Mouse (Mus musculus) kidney, embryonic 14.5 days (tissue): ENCODE results near the gene Etv2. TPM values are rescaled to one million over a fixed set of nuclear protein-coding genes. Genes with fewer than 3 reads are reported as not detected.
A peak's percentile ranks its signal among the peaks of the same experiment; 100 is the strongest.

Experiments
- ATAC-seq: fragments of 200-750 bp; cut with Nextera tagmentation; 2 replicates; pipeline ENCODE4 v1.8.0; 2017; ENCODE audit warnings: moderate number of reproducible peaks, mild to moderate bottlenecking, moderate TSS enrichment, moderate library complexity; ENCODE audit not compliant: low FRiP score, low TSS enrichment
- H3K27ac ChIP-seq: fragments of 300-500 bp; sonication (generic); 2 replicates; pipeline ENCODE4 v1.5.1; 2014; ENCODE audit warnings: low read depth, mild to moderate bottlenecking, low read length, moderate library complexity, mixed read lengths
- H3K27me3 ChIP-seq: fragments of 300-500 bp; sonication (generic); 2 replicates; pipeline ENCODE4 v1.6.1; 2014; ENCODE audit warnings: mild to moderate bottlenecking, low read length; ENCODE audit not compliant: control insufficient read depth, insufficient read depth
- H3K36me3 ChIP-seq: fragments of 300-500 bp; sonication (generic); 2 replicates; pipeline ENCODE4 v1.6.1; 2014; ENCODE audit warnings: low read length, mixed read lengths; ENCODE audit not compliant: control insufficient read depth, insufficient read depth
- H3K4me1 ChIP-seq: fragments of 300-500 bp; sonication (generic); 2 replicates; pipeline ENCODE4 v1.6.1; 2014; ENCODE audit warnings: low read length, mixed read lengths; ENCODE audit not compliant: control insufficient read depth, insufficient read depth
- H3K4me2 ChIP-seq: fragments of 300-500 bp; sonication (generic); replicated peaks from 2 replicates; pipeline ENCODE4 v1.6.1; 2014; ENCODE audit warnings: low read depth, mild to moderate bottlenecking, low read length
- H3K4me3 ChIP-seq: fragments of 300-500 bp; sonication (generic); 2 replicates; pipeline ENCODE4 v1.5.1; 2014; ENCODE audit warnings: mild to moderate bottlenecking, low read length
- H3K9ac ChIP-seq: fragments of 300-500 bp; sonication (generic); 2 replicates; pipeline ENCODE4 v1.6.1; 2014; ENCODE audit warnings: low read depth, mild to moderate bottlenecking, low read length, moderate library complexity
- H3K9me3 ChIP-seq: fragments of 300-500 bp; sonication (generic); 2 replicates; pipeline ENCODE4 v1.6.1; 2016; ENCODE audit warnings: low read length; ENCODE audit not compliant: control insufficient read depth
- WGBS: fragments of 180-500 bp; shearing (Covaris S2); extraction: QIAGEN DNeasy Blood & Tissue Kit; methylation state at CpG from one replicate; pipeline ENCODE4 v1.1.7; 2014; 5-methylcytosine and 5-hydroxymethylcytosine counted together
- polyA plus RNA-seq: library from polyadenylated mRNA; unstranded; fragments of >200 nt; fragmentation: Nextera tagmentation; extraction: Ambion mirVana; gene quantifications from 2 replicates; pipeline ENCODE4 v1.2.1, GENCODE M21; 2014

Gene Etv2
- not detected in 2 replicates for polyA plus RNA-seq

GRCm38 (mm10) chr7:30635752-30636151, at the start of gene Etv2:
Gene Etv2 (minus strand): TSS chr7:30635852.
- H3K27me3 ChIP-seq, result peaks cover 52% of the 10 kb centered on the region

GRCm38 (mm10) chr7:30683425-30683824, 47.8 kb upstream of the Etv2 start:
- Histone ChIP-seq H3K4me1 (no peaks in the 10 kb centered on the region), H3K4me3 (no peak overlapping the region), H3K9ac (no peak overlapping the region), H3K27ac (no peak overlapping the region), H3K4me2 (no peak overlapping the region), H3K9me3 (no peaks in the 10 kb centered on the region), H3K27me3 (0 out of 2 replicates have a peak, but pooled peaks cover 7% of the 10 kb centered on the region), H3K36me3 (no peaks in the 10 kb centered on the region)
- no peak for ATAC-seq
- WGBS, result 76% methylated on average over 2 of the region's 2 CpGs

More at GRCm38 (mm10) chr7:30635752-30636151, at the start of gene Etv2:
- no peak for ATAC-seq
- no peak within 1 kb of the TSS for H3K27ac ChIP-seq
- peaks cover 5% of the 10 kb centered on the region for H3K36me3 ChIP-seq
- H3K9me3 ChIP-seq, result no peaks in the 10 kb centered on the region
- no peak within 1 kb of the TSS; the same call in 1 of the 2 replicates for H3K9ac ChIP-seq
- H3K4me2 ChIP-seq, result peak within 1 kb of the TSS; percentile 32
- WGBS, result 6% methylated on average over 5 of the region's 5 CpGs
- peak within 1 kb of the TSS; percentile 28 for H3K4me3 ChIP-seq
- 0 out of 2 replicates have a peak, but pooled peaks cover 11% of the 10 kb centered on the region for H3K4me1 ChIP-seq

GRCm38 (mm10) chr7:30681897-30682296, 46.2 kb upstream of the Etv2 start:
- 46% methylated on average over 5 of the region's 5 CpGs for WGBS
- no peaks in the 10 kb centered on the region for H3K9me3 ChIP-seq
- ATAC-seq, result no peak
- no peak overlapping the region for H3K9ac ChIP-seq
- H3K4me1 ChIP-seq, result no peaks in the 10 kb centered on the region
- H3K4me3 ChIP-seq, result no peak overlapping the region
- no peak overlapping the region for H3K27ac ChIP-seq
- no peak overlapping the region for H3K4me2 ChIP-seq
- H3K27me3 ChIP-seq, result no peaks in the 10 kb centered on the region
- H3K36me3 ChIP-seq, result no peaks in the 10 kb centered on the region

GRCm38 (mm10) chr7:30678263-30678975, 42.8 kb upstream of the Etv2 start:
- Histone ChIP-seq H3K9me3 (no peaks in the 10 kb centered on the region), H3K9ac (no peak overlapping the region), H3K4me2 (no peak overlapping the region), H3K27ac (no peak overlapping the region), H3K36me3 (no peaks in the 10 kb centered on the region), H3K27me3 (no peaks in the 10 kb centered on the region), H3K4me1 (no peaks in the 10 kb centered on the region), H3K4me3 (no peak overlapping the region)
- 67% methylated on average over 5 of the region's 5 CpGs for WGBS
- ATAC-seq, result no peak

- no peak within 1 kb of the TSS for H3K4me2 ChIP-seq
- H3K27ac ChIP-seq, result no peak within 1 kb of the TSS
- H3K36me3 ChIP-seq, result no peaks in the 10 kb centered on the region
- no peak for ATAC-seq
- H3K4me1 ChIP-seq, result no peaks in the 10 kb centered on the region
- no peak within 1 kb of the TSS for H3K9ac ChIP-seq
- H3K27me3 ChIP-seq, result no peaks in the 10 kb centered on the region
- no peak within 1 kb of the TSS for H3K4me3 ChIP-seq
- no peaks in the 10 kb centered on the region for H3K9me3 ChIP-seq
- 62% methylated on average over 9 of the region's 9 CpGs for WGBS
Observed at GRCm38 (mm10) chr7:30671480-30671879, 35.8 kb upstream of the Etv2 start, which contains the start of gene Pmis2. Gene Pmis2 (minus strand): TSS chr7:30671605.

GRCm38 (mm10) chr7:30669229-30669628, 33.6 kb upstream of the Etv2 start:
- no peaks in the 10 kb centered on the region for H3K36me3 ChIP-seq
- no peak overlapping the region for H3K27ac ChIP-seq
- no peak overlapping the region for H3K4me2 ChIP-seq
- 16% methylated on average over 3 of the region's 3 CpGs for WGBS
- no peaks in the 10 kb centered on the region for H3K27me3 ChIP-seq
- no peaks in the 10 kb centered on the region for H3K4me1 ChIP-seq
- ATAC-seq, result no peak
- no peaks in the 10 kb centered on the region for H3K9me3 ChIP-seq
- no peak overlapping the region for H3K9ac ChIP-seq
- no peak overlapping the region for H3K4me3 ChIP-seq

GRCm38 (mm10) chr7:30665321-30665720, 29.7 kb upstream of the Etv2 start:
- H3K27me3 ChIP-seq, result no peaks in the 10 kb centered on the region
- WGBS, result 8% methylated on average over 11 of the region's 11 CpGs
- peaks cover 18% of the 10 kb centered on the region for H3K36me3 ChIP-seq
- ATAC-seq, result peak; percentile 43; the same call in 1 of the 2 replicates
- peak overlapping the region; percentile 64 for H3K4me2 ChIP-seq
- H3K4me1 ChIP-seq, result no peaks in the 10 kb centered on the region
- H3K27ac ChIP-seq, result no peak overlapping the region
- peak overlapping the region; percentile 77; the same call in 1 of the 2 replicates for H3K9ac ChIP-seq
- H3K9me3 ChIP-seq, result no peaks in the 10 kb centered on the region
- H3K4me3 ChIP-seq, result peak overlapping the region; percentile 78

- no peaks in the 10 kb centered on the region for H3K27me3 ChIP-seq
- WGBS, result under 1% methylated on average over 34 of the region's 34 CpGs
- H3K36me3 ChIP-seq, result peaks cover 24% of the 10 kb centered on the region
- ATAC-seq, result peak; percentile 95
- H3K9ac ChIP-seq, result peak within 1 kb of the TSS; percentile 77
- no peaks in the 10 kb centered on the region for H3K9me3 ChIP-seq
- H3K4me2 ChIP-seq, result peak within 1 kb of the TSS; percentile 64
- H3K4me1 ChIP-seq, result no peaks in the 10 kb centered on the region
- no peak within 1 kb of the TSS; the same call in 1 of the 2 replicates for H3K27ac ChIP-seq
- peak within 1 kb of the TSS; percentile 78 for H3K4me3 ChIP-seq
Observed at GRCm38 (mm10) chr7:30664529-30665200, 29.0 kb upstream of the Etv2 start, which contains the start of gene Haus5. Gene Haus5 (minus strand): TSS chr7:30664994.
